Mouse (Mus musculus): ENCODE results near the gene Exosc8. TPM values are rescaled to one million over a fixed set of nuclear protein-coding genes. Genes with fewer than 3 reads are reported as not detected.
"Not testable (repeated sequence)": the region's sequence is repeated elsewhere in the genome, so short reads cannot be mapped to it uniquely, and the experiment has no call there.

Gene Exosc8
- polyA plus RNA-seq, 1 experiment, result 49.4 TPM

DNA sequence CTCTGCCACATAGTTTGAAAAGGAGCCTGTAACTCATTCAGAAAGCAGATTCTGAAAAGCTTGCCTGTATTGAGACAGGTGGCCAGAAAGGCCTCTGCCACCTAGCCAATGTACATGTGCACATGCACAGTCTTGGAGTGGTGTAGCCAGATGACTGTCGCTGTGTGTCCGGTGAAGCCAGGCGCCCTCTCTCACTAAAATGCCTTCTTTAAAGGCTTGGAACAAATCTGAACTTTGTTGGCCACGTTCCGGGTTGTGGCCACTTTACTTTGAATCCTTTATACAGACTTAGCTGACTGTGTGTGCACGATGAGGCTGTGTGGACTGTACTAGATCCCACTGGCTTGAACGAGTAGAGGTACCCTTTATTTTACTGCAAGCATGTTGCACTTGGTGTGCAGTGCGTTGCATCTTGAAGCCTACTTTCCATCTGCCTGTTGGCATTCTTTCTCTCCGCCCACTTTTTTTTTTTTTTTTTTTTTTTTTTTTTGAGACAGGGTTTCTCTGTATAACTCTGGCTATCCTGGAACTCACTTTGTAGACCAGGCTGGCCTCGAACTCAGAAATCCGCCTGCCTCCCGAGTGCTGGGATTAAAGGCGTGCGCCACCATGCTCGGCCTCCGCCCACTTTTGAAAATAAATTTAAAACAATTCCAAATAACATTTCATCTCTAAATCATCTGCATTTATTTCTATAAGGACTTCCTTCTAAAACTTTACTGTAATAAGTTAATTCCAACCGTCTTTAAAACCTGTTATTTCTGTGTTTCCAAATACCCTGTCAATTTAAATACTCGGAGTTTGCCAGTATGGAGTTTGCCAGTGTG, 1.1 kb upstream of the Exosc8 start:
- DNase-seq (ENCODE audit: extremely low spot score in 1 of 2, low spot score in 1 of 2), result peak in 1 of 2 experiments; percentile 12

DNA sequence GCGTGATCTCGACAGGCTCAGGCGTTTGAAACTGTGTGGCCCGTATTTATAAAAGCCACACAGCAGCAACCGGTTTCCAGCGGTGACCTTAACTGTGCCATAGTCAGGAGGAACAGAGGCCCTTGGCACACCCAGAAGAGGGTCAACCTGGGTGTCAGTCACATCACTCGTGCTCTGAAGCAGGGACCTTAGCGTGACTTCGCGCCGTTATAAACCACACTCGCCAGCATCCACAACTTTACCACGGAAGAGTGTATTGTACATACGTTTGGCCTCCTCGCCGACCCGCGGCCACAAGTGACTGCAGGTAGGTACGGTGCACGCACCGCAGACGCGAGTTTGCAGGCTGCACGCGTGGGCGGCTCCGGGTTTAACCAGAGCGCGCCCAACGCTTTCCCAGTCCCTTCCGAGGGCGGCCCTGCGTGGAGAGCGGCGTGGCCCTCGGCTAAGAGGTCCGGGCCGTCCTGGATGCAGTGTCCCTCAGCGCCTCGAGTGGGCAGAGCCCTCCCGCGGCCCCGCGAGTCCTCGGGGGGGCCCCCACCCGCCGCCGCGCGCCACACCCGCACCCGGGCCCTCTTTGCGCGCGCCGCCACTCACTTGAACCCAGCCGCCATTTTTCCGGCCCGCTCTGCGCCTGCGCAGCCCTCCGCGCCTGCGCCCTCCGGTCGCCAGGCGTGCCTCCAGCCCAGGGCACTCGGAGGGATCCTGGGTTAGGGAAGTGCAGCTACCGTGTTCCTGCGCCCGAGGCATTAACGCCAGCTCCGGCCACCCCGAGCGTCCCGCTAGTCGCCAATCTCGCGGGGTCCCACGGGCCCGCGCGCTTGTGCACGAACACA, 564 bp downstream of the Exosc8 start:
- DNase-seq (ENCODE audit: extremely low spot score in 1 of 2, low spot score in 1 of 2), result peak; percentile 65 to 94

- no peak for DNase-seq (ENCODE audit: extremely low spot score in 1 of 2, low spot score in 1 of 2)
These were observed 2.8 kb downstream of the Exosc8 start for GRCm38 (mm10) chr3:54732371-54732770.

GRCm38 (mm10) chr3:54731626-54732150, 3.5 kb downstream of the Exosc8 start:
- no peak for DNase-seq (ENCODE audit: extremely low spot score in 1 of 2, low spot score in 1 of 2)

- DNase-seq (ENCODE audit: extremely low spot score in 1 of 2, low spot score in 1 of 2), result no peak
These were observed 7.1 kb downstream of the Exosc8 start for GRCm38 (mm10) chr3:54728100-54728499.

GRCm38 (mm10) chr3:54727588-54727987, 7.6 kb downstream of the Exosc8 start:
- no peak for DNase-seq (ENCODE audit: extremely low spot score in 1 of 2, low spot score in 1 of 2)

GRCm38 (mm10) chr3:54725344-54725743, 9.8 kb downstream of the Exosc8 start:
- no peak for DNase-seq (ENCODE audit: extremely low spot score in 1 of 2, low spot score in 1 of 2)

- peak in 1 of 2 experiments; percentile 11 for DNase-seq (ENCODE audit: extremely low spot score in 1 of 2, low spot score in 1 of 2)
These were observed 11.3 kb downstream of the Exosc8 start for GRCm38 (mm10) chr3:54723741-54724500.

DNA sequence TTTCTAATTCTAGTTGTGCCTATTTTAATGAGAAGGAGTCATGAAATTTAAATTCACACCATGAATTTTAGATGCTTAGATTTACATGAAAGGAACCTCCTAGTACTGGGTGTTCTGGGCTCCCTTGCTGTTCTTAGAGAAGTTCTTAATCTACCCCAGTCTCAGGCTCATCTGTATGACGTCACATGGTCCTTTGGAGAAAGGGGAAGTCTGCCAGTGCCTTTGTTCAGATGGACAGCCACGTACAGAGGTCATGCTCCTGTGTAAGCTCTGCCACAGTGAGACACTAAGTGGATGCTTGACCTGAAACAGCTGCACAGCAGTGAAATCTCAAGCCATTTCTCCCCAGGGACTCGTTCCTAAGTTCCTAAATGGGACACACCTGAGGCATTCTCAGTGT, 16.2 kb downstream of the Exosc8 start:
- DNase-seq (ENCODE audit: extremely low spot score in 1 of 2, low spot score in 1 of 2), result no peak

DNA sequence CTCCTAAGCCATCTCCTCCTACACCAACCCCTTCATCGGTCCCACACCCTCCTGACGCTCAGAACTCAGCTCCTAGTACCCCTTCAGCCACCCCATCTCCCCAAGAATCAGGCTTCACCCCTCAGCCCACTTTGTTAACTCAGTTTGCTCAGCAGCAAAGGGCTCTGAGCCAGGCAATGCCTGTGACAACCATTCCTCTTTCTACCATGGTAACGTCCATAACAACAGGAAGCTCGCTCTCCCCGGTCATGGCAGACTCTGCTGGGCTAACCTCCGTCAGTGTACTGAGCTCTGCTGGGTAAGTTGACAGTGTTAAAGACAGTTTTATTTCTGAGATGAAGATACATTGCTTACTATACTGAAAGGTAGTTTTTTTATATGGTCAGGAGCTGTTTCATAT, 17.8 kb downstream of the Exosc8 start:
- no peak for DNase-seq (ENCODE audit: extremely low spot score in 1 of 2, low spot score in 1 of 2)

GRCm38 (mm10) chr3:54715461-54715860, 19.7 kb downstream of the Exosc8 start:
- peak; percentile 45 to 75 for DNase-seq (ENCODE audit: extremely low spot score in 1 of 2, low spot score in 1 of 2)

- DNase-seq (ENCODE audit: extremely low spot score in 1 of 2, low spot score in 1 of 2), result no peak
These were observed 20.9 kb downstream of the Exosc8 start, which contains the start of gene Gm21958 for GRCm38 (mm10) chr3:54714253-54714652. Gene Gm21958 (minus strand): TSS chr3:54714353.

DNA sequence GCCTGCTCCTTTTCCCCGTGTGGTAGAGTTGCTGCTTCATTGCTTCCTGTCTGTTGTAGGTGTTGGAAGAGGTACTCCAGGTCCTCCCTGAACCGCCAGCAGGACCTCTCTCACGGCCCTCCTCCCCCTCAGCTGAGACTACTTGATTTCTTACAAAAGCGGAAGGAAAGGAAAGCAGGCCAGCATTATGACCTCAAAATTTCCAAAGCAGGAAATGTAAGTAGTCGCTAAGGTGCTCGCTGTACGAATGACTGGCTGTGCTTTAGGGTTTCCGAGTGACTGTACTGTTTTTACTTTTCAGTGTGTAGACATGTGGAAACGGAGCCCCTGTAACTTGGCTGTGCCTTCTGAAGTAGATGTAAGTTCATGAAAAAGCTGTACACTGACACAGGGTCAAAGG, 26.2 kb downstream of the Exosc8 start:
- no peak for DNase-seq (ENCODE audit: extremely low spot score in 1 of 2, low spot score in 1 of 2)

DNA sequence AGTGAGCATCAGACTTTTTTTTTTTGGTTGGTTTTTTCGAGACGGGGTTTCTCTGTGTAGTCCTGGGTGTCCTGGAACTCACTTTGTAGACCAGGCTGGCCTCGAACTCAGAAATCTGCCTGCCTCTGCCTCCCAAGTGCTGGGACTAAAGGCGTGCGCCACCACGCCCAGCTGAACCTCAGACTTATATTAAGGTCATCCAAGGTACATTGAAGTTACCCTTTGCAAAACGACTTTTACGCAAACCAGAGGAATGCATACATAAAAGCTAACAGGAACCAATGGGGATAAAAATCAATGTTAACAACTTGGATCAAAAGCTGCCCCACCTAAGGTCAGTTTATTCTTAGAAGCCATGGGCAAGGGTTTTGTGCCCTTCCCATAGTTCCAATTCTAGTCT, 31.1 kb downstream of the Exosc8 start:
- DNase-seq (ENCODE audit: extremely low spot score in 1 of 2, low spot score in 1 of 2), result not testable (repeated sequence)

- no peak for DNase-seq (ENCODE audit: extremely low spot score in 1 of 2, low spot score in 1 of 2)
These were observed 35.4 kb downstream of the Exosc8 start for GRCm38 (mm10) chr3:54699759-54700301.

DNA sequence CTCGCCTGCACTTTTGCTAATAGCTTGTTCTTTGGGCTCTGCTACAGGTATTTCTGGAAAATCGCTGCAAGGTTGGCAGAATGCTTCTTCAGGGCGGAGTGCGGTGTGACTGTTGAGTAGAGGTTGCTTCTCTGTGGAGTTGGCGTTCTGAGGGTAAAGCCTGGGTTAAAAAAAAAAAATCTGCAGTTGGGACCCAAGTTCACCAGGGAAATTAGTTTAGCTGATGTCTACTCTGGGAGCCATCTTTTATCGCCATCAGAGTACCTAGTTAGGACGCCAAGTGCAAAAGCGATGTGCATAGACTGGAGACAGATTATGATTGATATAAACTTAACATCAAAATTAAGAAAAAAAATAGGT, 42.2 kb downstream of the Exosc8 start:
- DNase-seq (ENCODE audit: extremely low spot score in 1 of 2, low spot score in 1 of 2), result no peak

DNA sequence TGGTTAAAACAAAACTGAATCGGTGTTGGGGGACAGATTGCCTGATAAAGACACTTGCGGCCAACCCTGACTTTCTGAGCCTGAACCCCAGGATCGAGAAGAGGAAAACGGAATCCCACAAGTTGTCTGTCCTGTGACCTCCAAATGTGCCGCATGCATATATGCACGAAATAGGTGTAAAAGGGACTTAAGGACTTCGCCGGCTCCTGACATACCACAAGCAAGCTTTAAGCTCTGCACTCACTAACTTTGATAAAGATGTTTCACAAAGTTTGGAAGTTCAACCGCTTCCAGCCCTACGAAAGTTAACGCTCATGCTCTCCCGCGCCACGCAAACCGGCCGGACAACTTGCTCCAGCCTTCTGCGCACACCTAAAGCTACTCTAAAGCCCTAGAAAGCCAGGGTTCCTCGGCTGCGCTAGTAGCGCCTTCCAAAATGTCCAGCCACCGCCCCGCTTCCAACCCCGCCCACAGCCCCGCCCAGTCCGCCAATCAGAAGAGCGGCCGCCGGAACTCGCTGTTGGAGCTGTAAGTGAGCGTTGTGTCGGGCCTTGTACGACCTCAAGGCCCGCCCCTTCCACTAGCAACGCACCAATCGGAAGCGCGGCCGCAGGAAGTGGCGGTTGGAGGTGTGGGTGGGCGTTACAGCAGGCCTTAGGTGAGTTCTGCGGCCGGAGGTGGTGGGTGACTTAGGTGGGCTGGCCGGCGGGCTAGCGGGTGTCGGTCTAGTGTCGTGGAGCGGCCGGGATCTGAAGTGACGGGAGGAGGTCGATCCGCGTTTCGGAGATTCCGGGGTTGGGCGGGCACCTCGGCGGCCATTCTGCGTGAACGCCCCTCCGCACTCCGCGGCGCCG, 42.8 kb downstream of the Exosc8 start, which contains the start of gene Supt20:
Supt20 (plus strand) TSS at position 606 of the 854 bp plus-strand sequence.
- peak; percentile 91 to 93 for DNase-seq (ENCODE audit: extremely low spot score in 1 of 2, low spot score in 1 of 2)

GRCm38 (mm10) chr3:54689091-54689490, 46.1 kb downstream of the Exosc8 start:
- peak in 1 of 2 experiments; percentile 29 for DNase-seq (ENCODE audit: extremely low spot score in 1 of 2, low spot score in 1 of 2)

- DNase-seq (ENCODE audit: extremely low spot score in 1 of 2, low spot score in 1 of 2), result no peak
These were observed 47.9 kb downstream of the Exosc8 start for GRCm38 (mm10) chr3:54687245-54687644.

All from frontal cortex, adult 2 months (tissue).